Mouse (Mus musculus): Measurements from ENCODE around the gene Creb3l4. TPM values are rescaled to one million over a fixed set of nuclear protein-coding genes. Genes with fewer than 3 reads are reported as not detected.

The Creb3l4 gene
- polyA plus RNA-seq, 1 experiment from 2014 or later = 3.3 TPM

GRCm38 (mm10) chr3:90247960-90248745 is 4.8 kb upstream of the Creb3l4 start, which contains the start of gene Slc39a1:
Slc39a1 (plus strand) TSS chr3:90248172.
- WGBS = under 1% methylated on average over 44 of the region's 44 CpGs
- H3K36me3 ChIP-seq = peaks cover 13% of the 10 kb centered on the region
- peak within 1 kb of the TSS; percentile 91 for H3K27ac ChIP-seq (replicated peaks)
- H3K9me3 ChIP-seq = no peaks in the 10 kb centered on the region
- peaks cover 25% of the 10 kb centered on the region for H3K4me1 ChIP-seq (replicated peaks)
- H3K27me3 ChIP-seq = no peaks in the 10 kb centered on the region
- peak; percentile 95 for ATAC-seq (ENCODE audit: low read depth)
- H3K4me3 ChIP-seq = peak within 1 kb of the TSS; percentile 67
- peak within 1 kb of the TSS; percentile 74 for H3K4me2 ChIP-seq
- peak within 1 kb of the TSS; percentile 77 for H3K9ac ChIP-seq

DNA sequence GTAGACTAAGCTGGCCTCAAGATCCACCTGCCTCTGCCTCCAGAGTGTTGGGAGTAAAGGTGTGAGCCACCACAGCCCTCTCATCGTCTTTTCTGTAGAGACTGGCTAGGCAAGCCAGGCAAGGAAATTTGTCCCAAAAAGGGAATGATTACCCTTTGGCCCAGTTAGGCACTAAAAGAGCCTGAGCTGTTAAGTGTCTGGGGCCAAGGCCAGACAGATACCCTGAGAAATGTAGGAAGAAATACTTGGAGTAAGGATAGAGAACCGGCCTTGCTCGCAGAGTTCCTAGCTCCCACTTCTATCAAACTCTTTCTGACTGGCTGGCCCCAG is 4.3 kb upstream of the Creb3l4 start:
- Histone ChIP-seq H3K4me1 (replicated peaks) (peaks cover 30% of the 10 kb centered on the region), H3K4me3 (peak overlapping the region; percentile 67), H3K4me2 (peak overlapping the region; percentile 74), H3K9me3 (no peaks in the 10 kb centered on the region), H3K27ac (replicated peaks) (peak overlapping the region; percentile 91), H3K9ac (peak overlapping the region; percentile 77), H3K36me3 (peaks cover 13% of the 10 kb centered on the region), H3K27me3 (no peaks in the 10 kb centered on the region)
- peak; percentile 34 for ATAC-seq (ENCODE audit: low read depth)
- 2% methylated on average over 3 of the region's 3 CpGs for WGBS

GRCm38 (mm10) chr3:90245406-90245805 is 2.1 kb upstream of the Creb3l4 start:
- no peak overlapping the region for H3K4me2 ChIP-seq
- no peaks in the 10 kb centered on the region for H3K36me3 ChIP-seq
- H3K9ac ChIP-seq = no peak overlapping the region
- peaks cover 31% of the 10 kb centered on the region for H3K4me1 ChIP-seq (replicated peaks)
- no peak overlapping the region for H3K4me3 ChIP-seq
- H3K9me3 ChIP-seq = no peaks in the 10 kb centered on the region
- H3K27ac ChIP-seq (replicated peaks) = no peak overlapping the region
- H3K27me3 ChIP-seq = no peaks in the 10 kb centered on the region
- ATAC-seq (ENCODE audit: low read depth) = no peak
- 71% methylated on average over 2 of the region's 2 CpGs for WGBS

DNA sequence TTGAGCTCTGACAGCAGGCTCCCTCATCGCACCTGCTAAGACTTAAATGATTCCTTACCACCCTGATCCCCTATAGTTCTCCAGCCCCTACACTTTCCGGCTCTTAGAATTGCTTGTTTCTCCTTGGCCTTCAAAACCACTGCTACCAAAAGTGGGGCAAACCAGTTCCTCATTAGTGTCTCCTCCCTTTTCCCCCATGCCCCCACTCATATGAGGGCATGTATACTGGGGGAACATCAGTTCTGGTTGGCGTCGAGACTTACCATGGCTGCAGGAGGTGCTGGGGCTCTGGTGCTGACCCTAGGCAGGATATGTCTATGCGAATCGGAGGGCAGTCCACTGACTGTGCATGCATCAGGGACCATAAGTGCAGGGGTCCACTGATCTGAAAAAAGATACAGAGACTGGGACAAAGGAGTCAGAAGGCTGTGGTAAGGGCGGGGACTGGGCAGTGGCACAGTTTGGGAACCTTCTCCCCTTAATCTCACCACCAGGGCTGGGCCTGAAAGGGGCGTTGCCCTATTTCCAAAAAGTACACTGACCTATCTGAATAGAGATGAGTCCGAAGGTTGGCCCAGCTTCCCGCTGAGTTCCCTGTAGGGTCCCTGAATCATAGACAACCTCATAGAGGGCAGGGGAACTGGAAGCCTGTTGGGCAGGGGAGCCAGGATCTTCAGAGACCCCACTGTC is 1.5 kb downstream of the Creb3l4 start:
- peaks cover 14% of the 10 kb centered on the region for H3K4me1 ChIP-seq (replicated peaks)
- no peaks in the 10 kb centered on the region for H3K9me3 ChIP-seq
- no peaks in the 10 kb centered on the region for H3K27me3 ChIP-seq
- no peak overlapping the region for H3K9ac ChIP-seq
- no peak for ATAC-seq (ENCODE audit: low read depth)
- H3K4me2 ChIP-seq = no peak overlapping the region
- 87% methylated on average over 10 of the region's 10 CpGs for WGBS
- H3K27ac ChIP-seq (replicated peaks) = no peak overlapping the region
- H3K36me3 ChIP-seq = peaks cover 2% of the 10 kb centered on the region
- no peak overlapping the region for H3K4me3 ChIP-seq

DNA sequence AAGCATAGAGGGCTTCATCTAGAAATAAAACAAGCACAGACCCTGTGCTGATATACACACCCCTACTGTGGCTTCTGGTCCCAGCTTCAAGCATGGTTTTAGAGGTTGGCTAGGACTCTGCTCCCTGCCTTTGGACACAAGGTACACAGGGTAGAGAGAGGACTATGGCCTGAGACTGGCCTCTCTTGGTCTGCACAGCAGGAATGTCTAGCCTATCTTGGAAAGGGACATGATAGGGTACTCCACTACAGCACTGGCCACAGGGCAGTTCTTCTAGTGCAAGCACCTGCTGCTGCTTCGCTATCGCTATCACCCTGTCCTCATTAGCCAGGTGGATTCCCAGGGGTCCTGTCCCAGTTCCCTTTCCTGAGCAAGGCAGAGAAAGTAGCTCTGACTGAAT is 2.1 kb downstream of the Creb3l4 start:
- Histone ChIP-seq H3K27me3 (no peaks in the 10 kb centered on the region), H3K4me3 (no peak overlapping the region), H3K9me3 (no peaks in the 10 kb centered on the region), H3K27ac (replicated peaks) (no peak overlapping the region), H3K4me1 (replicated peaks) (peaks cover 14% of the 10 kb centered on the region), H3K9ac (no peak overlapping the region), H3K4me2 (no peak overlapping the region), H3K36me3 (peaks cover 8% of the 10 kb centered on the region)
- ATAC-seq (ENCODE audit: low read depth) = no peak
- 86% methylated on average over 2 of the region's 2 CpGs for WGBS

GRCm38 (mm10) chr3:90231507-90232333 is 11.6 kb downstream of the Creb3l4 start, which contains the start of gene Jtb:
Jtb (plus strand) TSS chr3:90231597.
- Histone ChIP-seq H3K4me2 (peak within 1 kb of the TSS; percentile 82), H3K27ac (replicated peaks) (peak within 1 kb of the TSS; percentile 90), H3K4me1 (replicated peaks) (peaks cover 17% of the 10 kb centered on the region), H3K9me3 (no peaks in the 10 kb centered on the region), H3K36me3 (peaks cover 30% of the 10 kb centered on the region), H3K4me3 (peak within 1 kb of the TSS; percentile 86), H3K9ac (peak within 1 kb of the TSS; percentile 84), H3K27me3 (no peaks in the 10 kb centered on the region)
- WGBS = under 1% methylated on average over 61 of the region's 61 CpGs
- peak; percentile 97 for ATAC-seq (ENCODE audit: low read depth)

DNA sequence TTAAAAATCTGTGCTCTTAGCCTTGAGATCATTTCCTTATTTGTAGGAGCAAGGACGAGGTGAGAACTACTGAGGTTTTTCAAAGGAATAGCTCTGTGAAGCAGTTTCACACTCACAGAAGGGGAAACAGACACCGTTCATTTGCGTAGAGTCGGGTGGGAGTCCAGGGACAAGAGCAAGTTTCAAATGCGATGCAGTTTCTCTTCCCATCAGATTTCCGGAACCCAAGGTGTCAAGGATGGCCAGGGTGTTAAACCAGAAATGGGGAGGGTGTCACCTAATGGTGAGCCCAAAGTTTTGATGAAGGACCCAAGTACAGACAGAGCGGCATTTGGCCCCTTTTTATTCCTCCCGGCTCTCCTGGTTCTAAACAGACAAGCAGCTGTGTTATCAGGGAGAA is 12.2 kb downstream of the Creb3l4 start:
- no peaks in the 10 kb centered on the region for H3K27me3 ChIP-seq
- no peaks in the 10 kb centered on the region for H3K9me3 ChIP-seq
- peaks cover 24% of the 10 kb centered on the region for H3K36me3 ChIP-seq
- peak overlapping the region; percentile 84 for H3K9ac ChIP-seq
- ATAC-seq (ENCODE audit: low read depth) = peak; percentile 16; the same call in 1 of the 2 replicates
- H3K4me1 ChIP-seq (replicated peaks) = peaks cover 17% of the 10 kb centered on the region
- WGBS = 17% methylated on average over 8 of the region's 8 CpGs
- peak overlapping the region; percentile 82 for H3K4me2 ChIP-seq
- peak overlapping the region; percentile 90 for H3K27ac ChIP-seq (replicated peaks)
- peak overlapping the region; percentile 86 for H3K4me3 ChIP-seq

GRCm38 (mm10) chr3:90224331-90224730 is 19.0 kb downstream of the Creb3l4 start:
- ATAC-seq (ENCODE audit: low read depth) = no peak
- Histone ChIP-seq H3K27me3 (no peaks in the 10 kb centered on the region), H3K36me3 (peaks cover 15% of the 10 kb centered on the region; the same call in 1 of the 2 replicates), H3K4me3 (no peak overlapping the region), H3K9me3 (no peaks in the 10 kb centered on the region), H3K9ac (no peak overlapping the region), H3K4me1 (replicated peaks) (peaks cover 19% of the 10 kb centered on the region), H3K4me2 (no peak overlapping the region), H3K27ac (replicated peaks) (no peak overlapping the region)
- 80% methylated on average over 10 of the region's 10 CpGs for WGBS

DNA sequence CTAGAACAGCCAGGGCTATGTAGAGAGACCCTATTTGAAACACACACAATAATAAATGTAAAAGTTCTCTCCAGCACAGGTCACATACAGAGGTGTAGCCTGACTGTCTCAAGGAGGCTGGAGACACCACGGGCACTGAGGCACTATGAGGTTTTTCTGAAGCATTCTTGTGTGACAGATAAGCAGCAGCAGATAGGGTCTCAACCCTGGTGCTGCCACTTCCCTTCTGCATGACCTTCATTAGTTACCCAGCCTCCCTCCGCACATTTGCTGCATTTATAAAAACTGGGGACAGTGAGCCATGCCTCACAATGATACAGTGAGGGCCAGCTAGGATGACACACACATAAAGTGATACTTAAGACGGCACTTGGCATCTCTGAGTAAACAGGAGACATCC is 20.4 kb downstream of the Creb3l4 start:
- H3K36me3 ChIP-seq = peaks cover 15% of the 10 kb centered on the region; the same call in 1 of the 2 replicates
- H3K9me3 ChIP-seq = no peaks in the 10 kb centered on the region
- no peaks in the 10 kb centered on the region for H3K27me3 ChIP-seq
- H3K27ac ChIP-seq (replicated peaks) = no peak overlapping the region
- no peak overlapping the region for H3K4me3 ChIP-seq
- H3K4me1 ChIP-seq (replicated peaks) = peaks cover 19% of the 10 kb centered on the region
- H3K4me2 ChIP-seq = no peak overlapping the region
- WGBS = 87% methylated on average over 3 of the region's 3 CpGs
- no peak overlapping the region for H3K9ac ChIP-seq
- ATAC-seq (ENCODE audit: low read depth) = no peak

GRCm38 (mm10) chr3:90222455-90222854 is 20.9 kb downstream of the Creb3l4 start:
- Histone ChIP-seq H3K4me3 (no peak overlapping the region), H3K4me1 (replicated peaks) (peaks cover 19% of the 10 kb centered on the region), H3K36me3 (peaks cover 15% of the 10 kb centered on the region; the same call in 1 of the 2 replicates), H3K27ac (replicated peaks) (no peak overlapping the region), H3K27me3 (no peaks in the 10 kb centered on the region), H3K4me2 (no peak overlapping the region), H3K9ac (no peak overlapping the region), H3K9me3 (no peaks in the 10 kb centered on the region)
- no peak for ATAC-seq (ENCODE audit: low read depth)
- 90% methylated on average over 4 of the region's 4 CpGs for WGBS

DNA sequence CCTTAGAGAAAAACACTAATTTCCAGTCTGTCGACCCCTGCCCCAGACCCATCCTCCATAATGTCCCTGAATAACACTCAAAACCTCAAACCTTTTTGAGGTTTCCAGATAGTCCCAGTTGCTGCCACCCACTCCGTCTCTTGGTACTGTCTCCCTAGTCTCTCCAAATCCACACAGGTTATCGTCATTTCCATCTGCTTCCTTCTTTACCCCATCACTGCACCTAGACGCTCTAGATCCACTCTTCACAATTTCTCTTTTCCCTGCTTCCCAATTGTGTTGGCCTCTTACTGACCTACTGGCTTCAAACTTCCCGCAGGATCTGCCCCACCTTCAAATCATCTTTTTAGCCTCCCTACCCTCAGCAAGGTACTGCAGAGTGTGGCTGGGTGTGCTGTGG is 22.2 kb downstream of the Creb3l4 start:
- H3K4me1 ChIP-seq (replicated peaks) = peaks cover 19% of the 10 kb centered on the region

More for the DNA sequence above, 22.2 kb downstream of the Creb3l4 start:
- peak overlapping the region; percentile 40 for H3K4me3 ChIP-seq
- 31% methylated on average over 5 of the region's 5 CpGs for WGBS
- peak overlapping the region; percentile 69 for H3K9ac ChIP-seq
- no peak overlapping the region for H3K27ac ChIP-seq (replicated peaks)
- peaks cover 15% of the 10 kb centered on the region; the same call in 1 of the 2 replicates for H3K36me3 ChIP-seq
- H3K4me2 ChIP-seq = peak overlapping the region; percentile 79
- no peaks in the 10 kb centered on the region for H3K27me3 ChIP-seq
- no peak for ATAC-seq (ENCODE audit: low read depth)
- H3K9me3 ChIP-seq = no peaks in the 10 kb centered on the region
